Mouse (Mus musculus) kidney, adult 2 months (tissue): ENCODE results near the gene Fam126a.

ENCODE experiments used
- CTCF ChIP-seq: fragments of 200-500 bp; conservative IDR thresholded peaks from 2 replicates; pipeline ENCODE4 v1.5.1; 2011; ENCODE audit warnings: low read depth, mild to moderate bottlenecking, control low read depth, low read length, moderate library complexity, mixed read lengths; ENCODE audit not compliant: insufficient read depth, insufficient read length
- POLR2A ChIP-seq: fragments of 200-500 bp; IDR thresholded peaks from one replicate; pipeline ENCODE4 v1.6.1; 2011; ENCODE audit warnings: low read depth, low read length, control low read depth

GRCm38 (mm10) chr5:24047001-24047400 lies 16.5 kb upstream of the Fam126a start:
- TF ChIP-seq POLR2A = no peak
- no peak for TF ChIP-seq CTCF
